Mouse (Mus musculus) bone marrow macrophage, adult 2 months (primary cell): ENCODE results near the gene Rfc5.

Source experiments
- CTCF ChIP-seq: IDR thresholded peaks from 2 replicates; pipeline ENCODE4 v1.5.1; 2012; ENCODE audit warnings: low read depth, mild to moderate bottlenecking, low read length, moderate library complexity
- POLR2A ChIP-seq: IDR thresholded peaks from 2 replicates; pipeline ENCODE4 v1.6.1; 2012; ENCODE audit warnings: mild to moderate bottlenecking, low read depth, low read length, borderline replicate concordance

- no peak for TF ChIP-seq CTCF
- no peak for TF ChIP-seq POLR2A
Observed at GRCm38 (mm10) chr5:117415011-117415912, 26.4 kb upstream of the Rfc5 start.
